Mouse (Mus musculus) liver, embryonic 14.5 days (tissue): ENCODE measurements at regions not wholly inside any gene's neighbourhood (a gene's known extent, or its start where the extent isn't known, plus 50 kb on each side); places are given as distances from the start of the nearest gene placed in this dataset.
"Not testable (repeated sequence)": the region's sequence is repeated elsewhere in the genome, so short reads cannot be mapped to it uniquely, and the experiment has no call there.

Experiments
- CTCF ChIP-seq: IDR thresholded peaks from 2 replicates; pipeline ENCODE4 v1.5.1; 2016; ENCODE audit warnings: antibody characterized with exemption, low read depth, control low read depth
- EP300 ChIP-seq: IDR thresholded peaks from 2 replicates; pipeline ENCODE4 v1.6.1; 2016; ENCODE audit warnings: antibody characterized with exemption, low read depth

GRCm38 (mm10) chrX:42005629-42006028, 53.9 kb upstream of the Xiap start:
- TF ChIP-seq CTCF, EP300: not testable (repeated sequence)
